Mouse (Mus musculus) forebrain, postnatal 0 days (tissue): ENCODE measurements at regions not wholly inside any gene's neighbourhood (a gene's known extent, or its start where the extent isn't known, plus 50 kb on each side); places are given as distances from the start of the nearest gene placed in this dataset.

ENCODE experiments used
- ATAC-seq: fragments of 200-750 bp; cut with Nextera tagmentation; 2 replicates; pipeline ENCODE4 v1.8.0; 2017; ENCODE audit warnings: mild to moderate bottlenecking, moderate library complexity
- DNase-seq: peaks from one replicate; pipeline ENCODE4 v3.0.0-alpha.2; 2015
- H3K27ac ChIP-seq: fragments of 300-500 bp; sonication (generic); 2 replicates; pipeline ENCODE4 v1.5.1; 2014; ENCODE audit warnings: low read depth, mild to moderate bottlenecking, antibody characterized with exemption, low read length, moderate library complexity, mixed read lengths
- H3K27me3 ChIP-seq: fragments of 300-500 bp; sonication (generic); 2 replicates; pipeline ENCODE4 v1.6.1; 2014; ENCODE audit warnings: mild to moderate bottlenecking, low read length, mixed read lengths; ENCODE audit not compliant: insufficient read depth
- H3K36me3 ChIP-seq: fragments of 300-500 bp; sonication (generic); 2 replicates; pipeline ENCODE4 v1.6.1; 2014; ENCODE audit warnings: mild to moderate bottlenecking, moderate library complexity; ENCODE audit not compliant: insufficient read depth
- H3K4me1 ChIP-seq: fragments of 300-500 bp; sonication (generic); 2 replicates; pipeline ENCODE4 v1.6.1; 2014; ENCODE audit warnings: antibody characterized with exemption; ENCODE audit not compliant: insufficient read depth
- H3K4me2 ChIP-seq: fragments of 300-500 bp; sonication (generic); 2 replicates; pipeline ENCODE4 v1.6.1; 2014; ENCODE audit warnings: low read depth, mild to moderate bottlenecking, moderate library complexity
- H3K4me3 ChIP-seq: fragments of 300-500 bp; sonication (generic); 2 replicates; pipeline ENCODE4 v1.5.1; 2014; ENCODE audit warnings: low read depth, low read length, mixed read lengths
- H3K9ac ChIP-seq: fragments of 300-500 bp; sonication (generic); 2 replicates; pipeline ENCODE4 v1.6.1; 2014; ENCODE audit warnings: mild to moderate bottlenecking
- H3K9me3 ChIP-seq: fragments of 300-500 bp; sonication (generic); 2 replicates; pipeline ENCODE4 v1.6.1; 2016; ENCODE audit warnings: low read length
- CTCF ChIP-seq: sonication (generic); IDR thresholded peaks from 2 replicates; pipeline ENCODE4 v1.5.1; 2016; ENCODE audit warnings: antibody characterized with exemption, control low read depth, low read depth
- WGBS: fragments of 180-500 bp; shearing (Covaris S2); extraction: QIAGEN DNeasy Blood & Tissue Kit; methylation state at CpG from one replicate; pipeline ENCODE4 v1.1.7; 2014; 5-methylcytosine and 5-hydroxymethylcytosine counted together

DNA sequence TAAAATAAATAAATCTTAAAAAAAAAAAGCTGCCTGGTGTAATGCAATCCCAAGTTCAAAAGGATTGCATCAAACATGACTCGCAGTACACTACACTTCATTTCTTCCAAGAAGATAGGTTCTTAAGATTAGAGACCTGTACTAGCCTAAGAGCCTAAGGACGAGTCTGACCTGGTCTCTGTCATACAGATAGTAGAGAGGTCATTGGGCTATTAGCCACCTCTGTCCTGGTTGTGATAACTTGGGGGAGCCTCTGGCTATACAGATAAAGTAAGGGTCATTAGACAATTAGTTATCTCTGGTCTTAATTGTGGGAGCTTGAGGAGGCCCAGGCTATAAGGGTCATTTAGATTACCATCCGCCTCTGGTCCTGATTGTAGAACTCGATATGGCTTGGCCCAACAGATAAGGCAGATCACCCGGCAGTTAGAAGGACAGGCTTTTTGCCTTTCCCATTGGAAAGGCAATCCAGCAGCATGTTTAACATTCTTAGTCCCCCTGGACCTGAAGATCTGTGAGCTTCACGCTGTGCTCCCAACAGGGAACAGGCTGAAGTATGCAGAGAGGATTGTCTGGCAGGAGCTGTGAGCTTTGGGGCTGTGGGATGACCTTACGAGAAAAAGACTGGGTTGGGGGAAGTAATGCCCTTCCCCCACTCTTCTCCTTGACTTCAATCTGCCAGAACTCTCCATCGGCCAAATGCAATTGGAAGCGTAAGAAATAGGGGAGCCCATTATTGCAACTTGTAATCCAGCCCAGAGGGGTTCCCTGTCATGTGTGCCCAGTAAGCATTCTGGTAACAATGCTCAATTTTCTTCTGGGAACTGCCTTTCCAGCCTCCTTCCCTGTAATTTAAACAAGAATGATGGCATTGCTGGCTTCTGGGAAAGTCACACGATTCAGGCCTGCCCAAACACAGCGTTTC lies 199.0 kb upstream of the Jmjd1c start:
- no peaks in the 10 kb centered on the region for H3K36me3 ChIP-seq
- 30% methylated on average over 11 of the region's 11 CpGs for WGBS
- peak; percentile 55 for ATAC-seq
- no peaks in the 10 kb centered on the region for H3K27me3 ChIP-seq
- TF ChIP-seq CTCF: no peak
- H3K4me1 ChIP-seq: peaks cover 9% of the 10 kb centered on the region; the same call in 1 of the 2 replicates
- H3K27ac ChIP-seq: no peak overlapping the region
- no peaks in the 10 kb centered on the region for H3K9me3 ChIP-seq
- H3K4me3 ChIP-seq: no peak overlapping the region
- no peak overlapping the region for H3K9ac ChIP-seq
- no peak for DNase-seq
- no peak overlapping the region for H3K4me2 ChIP-seq

DNA sequence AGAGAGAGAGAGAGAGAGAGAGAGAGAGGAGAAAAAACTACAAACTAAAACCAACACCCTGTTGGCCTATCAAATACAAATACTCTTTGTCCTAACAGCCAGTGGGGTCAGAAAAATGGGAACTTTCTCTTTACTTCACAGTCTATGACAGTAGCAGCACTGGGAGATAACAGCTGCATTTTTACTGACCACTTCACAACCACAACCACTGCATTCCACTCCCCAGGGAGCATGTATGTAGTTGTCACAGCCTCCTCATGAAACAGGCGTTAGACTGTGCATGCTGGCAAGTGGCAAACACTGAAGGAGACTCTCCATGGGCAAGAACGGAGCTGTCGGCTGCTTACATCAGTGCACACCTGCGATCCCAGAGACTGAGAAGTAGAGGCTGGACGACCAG lies 196.2 kb upstream of the Jmjd1c start:
- no peak overlapping the region for H3K27ac ChIP-seq
- 88% methylated on average over 5 of the region's 5 CpGs for WGBS
- peaks cover 10% of the 10 kb centered on the region; the same call in 1 of the 2 replicates for H3K4me1 ChIP-seq
- no peak for TF ChIP-seq CTCF
- no peak overlapping the region for H3K4me3 ChIP-seq
- DNase-seq: no peak
- H3K36me3 ChIP-seq: no peaks in the 10 kb centered on the region
- no peak overlapping the region for H3K4me2 ChIP-seq
- no peak overlapping the region for H3K9ac ChIP-seq
- H3K9me3 ChIP-seq: no peaks in the 10 kb centered on the region
- no peaks in the 10 kb centered on the region for H3K27me3 ChIP-seq
- ATAC-seq: no peak

DNA sequence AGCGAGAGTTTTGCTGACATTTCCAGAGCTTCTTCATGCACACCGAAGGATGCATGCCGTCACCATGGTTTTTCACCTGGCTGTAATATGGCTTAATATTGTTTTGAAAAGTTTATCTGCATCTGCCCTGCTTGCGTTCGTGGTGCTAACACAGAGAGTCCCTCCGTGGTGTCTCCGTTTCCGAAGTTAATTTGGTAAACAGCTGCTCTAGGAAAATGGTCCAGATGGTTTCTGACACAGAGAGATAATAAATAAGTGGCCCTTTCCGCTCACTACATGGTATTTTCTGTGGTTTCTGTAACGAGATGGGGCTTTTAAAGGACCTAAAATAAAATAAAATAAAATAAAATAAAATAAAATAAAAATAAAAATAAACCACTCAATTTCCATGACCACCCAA lies 195.1 kb upstream of the Jmjd1c start:
- WGBS: 42% methylated on average over 10 of the region's 10 CpGs

DNA sequence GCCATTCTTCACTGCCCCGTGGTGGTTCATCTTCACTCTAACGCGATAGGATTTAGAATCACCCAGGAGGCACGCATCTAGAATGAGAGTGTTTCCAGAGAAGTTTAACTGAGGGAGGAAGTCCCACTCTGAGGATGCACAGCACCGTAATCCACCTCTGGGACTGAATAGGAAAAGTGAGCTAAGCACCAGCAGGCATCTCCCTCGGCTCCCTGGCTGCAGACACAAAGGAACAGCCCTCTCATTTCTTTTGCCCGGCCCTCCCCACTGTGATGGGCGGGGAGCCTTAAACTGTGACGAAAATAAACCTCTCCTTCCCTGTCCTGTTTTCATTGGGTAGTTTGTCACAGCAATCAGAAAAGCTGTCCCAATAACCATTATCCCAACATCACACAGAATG lies 194.1 kb upstream of the Jmjd1c start:
- ATAC-seq (no peak; the same call in 1 of the 2 replicates), DNase-seq (no peak)
- H3K4me1 ChIP-seq: peaks cover 10% of the 10 kb centered on the region; the same call in 1 of the 2 replicates
- peak overlapping the region; percentile 11 for H3K4me3 ChIP-seq
- TF ChIP-seq CTCF: no peak
- no peaks in the 10 kb centered on the region for H3K27me3 ChIP-seq
- no peak overlapping the region for H3K27ac ChIP-seq
- 0 out of 2 replicates have a peak overlapping the region, but pooled peaks have one; percentile 25 for H3K9ac ChIP-seq
- no peaks in the 10 kb centered on the region for H3K9me3 ChIP-seq
- under 1% methylated on average over 9 of the region's 9 CpGs for WGBS
- peak overlapping the region; percentile 45 for H3K4me2 ChIP-seq
- H3K36me3 ChIP-seq: no peaks in the 10 kb centered on the region

More for the DNA sequence above, 195.1 kb upstream of the Jmjd1c start:
- Histone ChIP-seq H3K36me3 (no peaks in the 10 kb centered on the region), H3K4me3 (no peak overlapping the region), H3K9me3 (no peaks in the 10 kb centered on the region), H3K4me2 (0 out of 2 replicates have a peak overlapping the region, but pooled peaks have one; percentile 5), H3K27ac (no peak overlapping the region), H3K9ac (no peak overlapping the region), H3K27me3 (no peaks in the 10 kb centered on the region), H3K4me1 (peaks cover 10% of the 10 kb centered on the region; the same call in 1 of the 2 replicates)
- TF ChIP-seq CTCF: no peak
- no peak for DNase-seq
- no peak; the same call in 1 of the 2 replicates for ATAC-seq

DNA sequence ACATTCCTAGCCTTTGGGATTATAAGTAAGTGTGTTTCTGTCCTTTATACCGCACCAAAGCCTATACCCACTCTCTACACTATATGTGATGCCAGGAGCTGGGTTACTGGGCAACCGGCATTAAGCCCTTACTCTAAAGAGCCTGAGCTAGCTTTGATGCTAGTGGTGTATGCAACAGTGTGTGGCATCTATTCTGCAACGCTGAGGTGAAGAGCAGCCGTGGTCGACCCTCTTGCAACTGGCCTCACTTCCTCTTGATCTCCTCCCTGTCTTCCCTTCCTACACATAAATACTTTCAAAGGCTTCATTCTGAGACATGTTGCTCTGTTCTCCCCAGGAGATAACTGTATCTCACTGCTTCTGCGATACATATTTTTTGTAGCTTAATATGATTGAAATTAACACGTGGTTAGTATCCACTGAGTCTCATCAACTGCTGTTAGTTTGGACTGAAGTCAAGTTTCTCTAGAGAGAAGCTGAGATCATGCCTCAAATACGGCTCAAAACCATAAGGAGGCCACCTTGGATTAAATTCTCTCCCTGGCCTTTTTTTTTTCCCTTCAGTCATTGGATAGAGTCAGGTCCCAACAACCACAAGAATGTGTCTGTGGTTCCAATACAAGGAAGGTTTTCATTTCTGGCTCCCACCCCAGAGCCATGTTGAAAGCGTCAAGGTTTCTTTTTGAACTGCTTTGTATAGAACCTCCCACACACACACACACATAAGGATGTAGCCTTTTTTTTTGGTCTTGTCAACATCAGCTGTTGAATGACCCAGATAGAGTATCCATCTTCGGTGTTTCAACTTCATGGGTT lies 191.2 kb upstream of the Jmjd1c start:
- ATAC-seq (no peak), DNase-seq (no peak)
- Histone ChIP-seq H3K4me2 (no peak overlapping the region), H3K27me3 (no peaks in the 10 kb centered on the region), H3K4me1 (peaks cover 10% of the 10 kb centered on the region; the same call in 1 of the 2 replicates), H3K4me3 (no peak overlapping the region), H3K27ac (no peak overlapping the region), H3K9me3 (no peaks in the 10 kb centered on the region), H3K36me3 (no peaks in the 10 kb centered on the region), H3K9ac (no peak overlapping the region)
- TF ChIP-seq CTCF: no peak
- WGBS: 59% methylated on average over 10 of the region's 10 CpGs

DNA sequence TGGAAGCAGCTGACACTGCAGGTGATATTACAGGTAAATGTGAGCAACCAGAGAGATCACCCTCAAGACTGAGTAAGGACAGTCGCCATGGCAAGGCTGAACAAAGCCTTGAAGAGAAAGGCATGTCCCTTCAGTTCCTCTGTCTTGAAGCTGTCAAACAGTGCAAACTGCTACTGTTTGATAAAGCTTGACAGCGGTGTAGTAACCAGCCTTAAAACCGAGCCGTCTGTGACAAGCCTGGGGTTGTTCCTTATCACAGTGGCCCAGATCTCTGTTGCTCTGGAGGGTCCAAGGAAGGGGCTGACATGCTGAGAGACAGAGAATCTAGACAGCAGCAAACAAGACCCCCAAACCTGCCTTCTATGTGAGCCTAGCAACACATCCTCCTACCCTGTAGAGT lies 188.1 kb upstream of the Jmjd1c start:
- TF ChIP-seq CTCF: no peak
- H3K27me3 ChIP-seq: no peaks in the 10 kb centered on the region
- H3K4me3 ChIP-seq: no peak overlapping the region
- DNase-seq (no peak), ATAC-seq (no peak)
- H3K9ac ChIP-seq: no peak overlapping the region
- 75% methylated on average over 4 of the region's 4 CpGs for WGBS
- no peaks in the 10 kb centered on the region for H3K9me3 ChIP-seq
- H3K4me2 ChIP-seq: no peak overlapping the region
- H3K36me3 ChIP-seq: no peaks in the 10 kb centered on the region
- H3K4me1 ChIP-seq: no peaks in the 10 kb centered on the region; the same call in 1 of the 2 replicates
- H3K27ac ChIP-seq: no peak overlapping the region
